Mouse (Mus musculus): Measurements from ENCODE around the gene Ehd1. TPM values are rescaled to one million over a fixed set of nuclear protein-coding genes. Genes with fewer than 3 reads are reported as not detected.

Ehd1 gene
- polyA plus RNA-seq, 1 experiment = 433 TPM

GRCm38 (mm10) chr19:6339191-6339590 lies 62.7 kb downstream of the Ehd1 start:
- H3K27me3 ChIP-seq (ENCODE audit: control insufficient read depth, insufficient read depth, insufficient read length) = no peaks in the 10 kb centered on the region
- peaks cover 22% of the 10 kb centered on the region for H3K36me3 ChIP-seq (ENCODE audit: control insufficient read depth, insufficient read depth)
- TF ChIP-seq SRF (IDR thresholded peaks at IDR 0.05; ENCODE audit: control insufficient read depth, insufficient read length, low read depth) (no peak), POLR2AphosphoS2 (IDR thresholded peaks at IDR 0.05; ENCODE audit: insufficient read length, low read depth) (no peak), MYOG (IDR thresholded peaks at IDR 0.05; ENCODE audit: control insufficient read depth in 1 of 3, insufficient read depth in 1 of 3, insufficient read length in 2 of 3, low read depth in 2 of 3) (no peak), MYOD1 (IDR thresholded peaks at IDR 0.05; ENCODE audit: control insufficient read depth in 1 of 3, insufficient read length in 2 of 3, low read depth in 2 of 3) (no peak), E2F4 (IDR thresholded peaks at IDR 0.05; ENCODE audit: insufficient read depth) (no peak), MAX (IDR thresholded peaks at IDR 0.05; ENCODE audit: low read depth) (no peak), POLR2A (IDR thresholded peaks at IDR 0.05; ENCODE audit: insufficient read length, low read depth) (no peak), TCF12 (IDR thresholded peaks at IDR 0.05; ENCODE audit: insufficient read depth, poor library complexity, severe bottlenecking) (no peak), REST (IDR thresholded peaks at IDR 0.05; ENCODE audit: insufficient read depth, insufficient read length) (no peak), CEBPB (IDR thresholded peaks at IDR 0.05; ENCODE audit: insufficient read depth, poor library complexity, severe bottlenecking) (no peak)
- no peak overlapping the region for H3K4me2 ChIP-seq (ENCODE audit: low read depth)
- H3K79me2 ChIP-seq (ENCODE audit: control insufficient read depth, insufficient read depth) = peaks cover 16% of the 10 kb centered on the region
- H3K4me3 ChIP-seq = no peak overlapping the region
- no peak overlapping the region for H3ac ChIP-seq (ENCODE audit: control insufficient read depth, insufficient read length)

- TF ChIP-seq MYOG (IDR thresholded peaks at IDR 0.05; ENCODE audit: control insufficient read depth in 1 of 3, insufficient read depth in 1 of 3, insufficient read length in 2 of 3, low read depth in 2 of 3) (no peak), TCF12 (IDR thresholded peaks at IDR 0.05; ENCODE audit: insufficient read depth, poor library complexity, severe bottlenecking) (no peak), REST (IDR thresholded peaks at IDR 0.05; ENCODE audit: insufficient read depth, insufficient read length) (no peak), MYOD1 (IDR thresholded peaks at IDR 0.05; ENCODE audit: control insufficient read depth in 1 of 3, insufficient read length in 2 of 3, low read depth in 2 of 3) (no peak), POLR2AphosphoS2 (IDR thresholded peaks at IDR 0.05; ENCODE audit: insufficient read length, low read depth) (no peak), MAX (IDR thresholded peaks at IDR 0.05; ENCODE audit: low read depth) (no peak), CEBPB (IDR thresholded peaks at IDR 0.05; ENCODE audit: insufficient read depth, poor library complexity, severe bottlenecking) (no peak), E2F4 (IDR thresholded peaks at IDR 0.05; ENCODE audit: insufficient read depth) (no peak), USF1 (IDR thresholded peaks at IDR 0.05; ENCODE audit: low read depth) (no peak), SRF (IDR thresholded peaks at IDR 0.05; ENCODE audit: control insufficient read depth, insufficient read length, low read depth) (no peak), POLR2A (IDR thresholded peaks at IDR 0.05; ENCODE audit: insufficient read length, low read depth) (no peak), TCF3 (IDR thresholded peaks at IDR 0.05; ENCODE audit: insufficient read length, low read depth) (no peak)
- H3K4me3 ChIP-seq = no peak overlapping the region
- H3K4me2 ChIP-seq (ENCODE audit: low read depth) = no peak overlapping the region
- no peaks in the 10 kb centered on the region for H3K27me3 ChIP-seq (ENCODE audit: control insufficient read depth, insufficient read depth, insufficient read length)
- H3ac ChIP-seq (ENCODE audit: control insufficient read depth, insufficient read length) = no peak overlapping the region
- H3K36me3 ChIP-seq (ENCODE audit: control insufficient read depth, insufficient read depth) = peaks cover 22% of the 10 kb centered on the region
- peaks cover 16% of the 10 kb centered on the region for H3K79me2 ChIP-seq (ENCODE audit: control insufficient read depth, insufficient read depth)
These were observed 63.5 kb downstream of the Ehd1 start for GRCm38 (mm10) chr19:6339890-6340504.

- no peak for TF ChIP-seq MAX (IDR thresholded peaks at IDR 0.05; ENCODE audit: low read depth)
- TF ChIP-seq MYOG (IDR thresholded peaks at IDR 0.05; ENCODE audit: control insufficient read depth in 1 of 3, insufficient read depth in 1 of 3, insufficient read length in 2 of 3, low read depth in 2 of 3) = no peak
- TF ChIP-seq POLR2AphosphoS2 (IDR thresholded peaks at IDR 0.05; ENCODE audit: insufficient read length, low read depth) = peak; percentile 81
- no peak for TF ChIP-seq SRF (IDR thresholded peaks at IDR 0.05; ENCODE audit: control insufficient read depth, insufficient read length, low read depth)
- TF ChIP-seq TCF3 (IDR thresholded peaks at IDR 0.05; ENCODE audit: insufficient read length, low read depth) = no peak
- no peak for TF ChIP-seq TCF12 (IDR thresholded peaks at IDR 0.05; ENCODE audit: insufficient read depth, poor library complexity, severe bottlenecking)
- TF ChIP-seq REST (IDR thresholded peaks at IDR 0.05; ENCODE audit: insufficient read depth, insufficient read length) = no peak
- TF ChIP-seq CEBPB (IDR thresholded peaks at IDR 0.05; ENCODE audit: insufficient read depth, poor library complexity, severe bottlenecking) = no peak
- no peak for TF ChIP-seq USF1 (IDR thresholded peaks at IDR 0.05; ENCODE audit: low read depth)
- peak; percentile 56 for TF ChIP-seq POLR2A (IDR thresholded peaks at IDR 0.05; ENCODE audit: insufficient read length, low read depth)
- peak in 1 of 3 experiments; percentile 3 for TF ChIP-seq MYOD1 (IDR thresholded peaks at IDR 0.05; ENCODE audit: control insufficient read depth in 1 of 3, insufficient read length in 2 of 3, low read depth in 2 of 3)
- TF ChIP-seq E2F4 (IDR thresholded peaks at IDR 0.05; ENCODE audit: insufficient read depth) = no peak
- peak within 1 kb of the TSS; percentile 19 for H3ac ChIP-seq (ENCODE audit: control insufficient read depth, insufficient read length)
- H3K36me3 ChIP-seq (ENCODE audit: control insufficient read depth, insufficient read depth) = peaks cover 22% of the 10 kb centered on the region
- H3K4me2 ChIP-seq (ENCODE audit: low read depth) = peak within 1 kb of the TSS; percentile 74
- peaks cover 12% of the 10 kb centered on the region for H3K79me2 ChIP-seq (ENCODE audit: control insufficient read depth, insufficient read depth)
- no peaks in the 10 kb centered on the region for H3K27me3 ChIP-seq (ENCODE audit: control insufficient read depth, insufficient read depth, insufficient read length)
- H3K4me3 ChIP-seq = peak within 1 kb of the TSS; percentile 22
These were observed 64.3 kb downstream of the Ehd1 start, which contains the start of gene Map4k2 for GRCm38 (mm10) chr19:6340524-6341452. Gene Map4k2, plus strand, starts transcription at chr19:6341135.

- peak overlapping the region; percentile 22 for H3K4me3 ChIP-seq
- H3K27me3 ChIP-seq (ENCODE audit: control insufficient read depth, insufficient read depth, insufficient read length) = no peaks in the 10 kb centered on the region
- H3ac ChIP-seq (ENCODE audit: control insufficient read depth, insufficient read length) = peak overlapping the region; percentile 19
- H3K36me3 ChIP-seq (ENCODE audit: control insufficient read depth, insufficient read depth) = peaks cover 22% of the 10 kb centered on the region
- peaks cover 5% of the 10 kb centered on the region for H3K79me2 ChIP-seq (ENCODE audit: control insufficient read depth, insufficient read depth)
- peak overlapping the region; percentile 74 for H3K4me2 ChIP-seq (ENCODE audit: low read depth)
- TF ChIP-seq POLR2AphosphoS2 (IDR thresholded peaks at IDR 0.05; ENCODE audit: insufficient read length, low read depth) (no peak), E2F4 (IDR thresholded peaks at IDR 0.05; ENCODE audit: insufficient read depth) (no peak), USF1 (IDR thresholded peaks at IDR 0.05; ENCODE audit: low read depth) (no peak)
These were observed 65.0 kb downstream of the Ehd1 start for GRCm38 (mm10) chr19:6341453-6342077.

Measured in myocyte (in vitro differentiated cells).